Mouse (Mus musculus): ENCODE results near the gene Rps16. TPM values are rescaled to one million over a fixed set of nuclear protein-coding genes. Genes with fewer than 3 reads are reported as not detected.

Gene Rps16
- total RNA-seq, 1 experiment, result 1,678 TPM

GRCm38 (mm10) chr7:28354596-28354995, 4.1 kb downstream of the Rps16 start:
- no peak overlapping the region for H3K9ac ChIP-seq (ENCODE audit: insufficient read depth, low read depth, low read length, poor library complexity, severe bottlenecking)
- DNase-seq (ENCODE audit: low read depth, low spot score), result no peak

DNA sequence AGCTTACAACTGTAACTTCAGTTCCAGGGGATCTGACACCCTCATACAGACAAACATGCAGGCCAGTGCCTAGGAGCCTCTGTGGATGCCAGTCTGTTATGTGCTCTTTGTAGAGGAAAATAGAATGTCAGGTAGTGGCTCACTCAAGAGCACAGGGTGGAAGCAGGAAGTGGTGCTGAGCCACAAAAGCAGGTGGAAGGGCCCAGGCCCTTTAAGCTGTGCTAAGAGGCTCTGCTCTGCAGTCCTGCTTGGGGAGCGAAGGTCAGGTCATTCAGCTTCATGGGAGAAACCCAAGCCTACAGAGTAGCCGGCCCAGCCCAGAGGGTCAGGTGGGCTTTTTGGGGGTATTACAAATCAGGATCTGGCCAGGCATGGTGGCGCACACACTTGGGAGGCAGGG, 4.8 kb downstream of the Rps16 start:
- H3K9me3 ChIP-seq (ENCODE audit: control insufficient read depth, insufficient read depth, low read depth, low read length), result no peaks in the 10 kb centered on the region
- TF ChIP-seq CHD2 (IDR thresholded peaks at IDR 0.05; ENCODE audit: low read depth, low read length) (no peak), HCFC1 (IDR thresholded peaks at IDR 0.05; ENCODE audit: borderline replicate concordance, insufficient read depth, low read length) (no peak), MAFK (IDR thresholded peaks at IDR 0.05; ENCODE audit: insufficient read depth, low read depth, low read length) (no peak), ZC3H11A (IDR thresholded peaks at IDR 0.05; ENCODE audit: borderline replicate concordance, low read depth, low read length) (no peak), ZNF384 (IDR thresholded peaks at IDR 0.05; ENCODE audit: low read depth, low read length) (no peak)
- no peak overlapping the region for H3K4me3 ChIP-seq (ENCODE audit: insufficient read depth in 1 of 2, low read depth in 1 of 2, low read length in 2 of 2, poor library complexity in 1 of 2, severe bottlenecking in 1 of 2)
- in situ Hi-C loops (cut with MboI; ENCODE audit: low sequenced_read_pairs in 2 of 2, unreplicated experiment in 2 of 2), result no loop called here
- no peak for DNase-seq (ENCODE audit: low read depth, low spot score)
- H3K27ac ChIP-seq (ENCODE audit: insufficient read depth, low read depth, low read length, poor library complexity, severe bottlenecking), result no peak overlapping the region
- H3K36me3 ChIP-seq (ENCODE audit: control insufficient read depth, insufficient read depth, low read length, poor library complexity, severe bottlenecking), result peaks cover 40% of the 10 kb centered on the region
- H3K4me1 ChIP-seq (ENCODE audit: control insufficient read depth in 2 of 2, insufficient read depth in 2 of 2, low read length in 2 of 2, poor library complexity in 1 of 2), result peaks cover 2 to 4% of the 10 kb centered on the region in 2 experiments; a peak in 2 of 4 replicates
- no peak overlapping the region for H3K9ac ChIP-seq (ENCODE audit: insufficient read depth, low read depth, low read length, poor library complexity, severe bottlenecking)

More at GRCm38 (mm10) chr7:28354596-28354995, 4.1 kb downstream of the Rps16 start:
- H3K4me3 ChIP-seq (ENCODE audit: insufficient read depth in 1 of 2, low read depth in 1 of 2, low read length in 2 of 2, poor library complexity in 1 of 2, severe bottlenecking in 1 of 2), result no peak overlapping the region
- H3K4me1 ChIP-seq (ENCODE audit: control insufficient read depth in 2 of 2, insufficient read depth in 2 of 2, low read length in 2 of 2, poor library complexity in 1 of 2), result peaks cover 4 to 5% of the 10 kb centered on the region in 2 experiments; a peak in 2 of 4 replicates
- TF ChIP-seq ZNF384 (IDR thresholded peaks at IDR 0.05; ENCODE audit: low read depth, low read length), result no peak
- TF ChIP-seq CHD2 (IDR thresholded peaks at IDR 0.05; ENCODE audit: low read depth, low read length), result 0 out of 2 replicates have a peak, but pooled peaks have one; percentile 5
- in situ Hi-C loops (cut with MboI; ENCODE audit: low sequenced_read_pairs in 2 of 2, unreplicated experiment in 2 of 2), result no loop called here
- H3K36me3 ChIP-seq (ENCODE audit: control insufficient read depth, insufficient read depth, low read length, poor library complexity, severe bottlenecking), result peaks cover 35% of the 10 kb centered on the region
- no peak overlapping the region for H3K27ac ChIP-seq (ENCODE audit: insufficient read depth, low read depth, low read length, poor library complexity, severe bottlenecking)
- H3K9me3 ChIP-seq (ENCODE audit: control insufficient read depth, insufficient read depth, low read depth, low read length), result no peaks in the 10 kb centered on the region

- Histone ChIP-seq H3K4me3 (ENCODE audit: insufficient read depth in 1 of 2, low read depth in 1 of 2, low read length in 2 of 2, poor library complexity in 1 of 2, severe bottlenecking in 1 of 2) (no peak overlapping the region), H3K9ac (ENCODE audit: insufficient read depth, low read depth, low read length, poor library complexity, severe bottlenecking) (no peak overlapping the region), H3K27ac (ENCODE audit: insufficient read depth, low read depth, low read length, poor library complexity, severe bottlenecking) (no peak overlapping the region), H3K9me3 (ENCODE audit: control insufficient read depth, insufficient read depth, low read depth, low read length) (no peaks in the 10 kb centered on the region), H3K36me3 (ENCODE audit: control insufficient read depth, insufficient read depth, low read length, poor library complexity, severe bottlenecking) (peaks cover 37% of the 10 kb centered on the region), H3K4me1 (ENCODE audit: control insufficient read depth in 2 of 2, insufficient read depth in 2 of 2, low read length in 2 of 2, poor library complexity in 1 of 2) (peaks cover 2 to 8% of the 10 kb centered on the region in 2 experiments; a peak in 3 of 4 replicates)
- in situ Hi-C loops (cut with MboI; ENCODE audit: low sequenced_read_pairs in 2 of 2, unreplicated experiment in 2 of 2), result no loop called here
- DNase-seq (ENCODE audit: low read depth, low spot score), result no peak
- no peak for TF ChIP-seq HCFC1 (IDR thresholded peaks at IDR 0.05; ENCODE audit: borderline replicate concordance, insufficient read depth, low read length)
- no peak for TF ChIP-seq MAFK (IDR thresholded peaks at IDR 0.05; ENCODE audit: insufficient read depth, low read depth, low read length)
- no peak for TF ChIP-seq ZC3H11A (IDR thresholded peaks at IDR 0.05; ENCODE audit: borderline replicate concordance, low read depth, low read length)
- TF ChIP-seq ZNF384 (IDR thresholded peaks at IDR 0.05; ENCODE audit: low read depth, low read length), result no peak
- TF ChIP-seq CHD2 (IDR thresholded peaks at IDR 0.05; ENCODE audit: low read depth, low read length), result no peak
Observed at GRCm38 (mm10) chr7:28356981-28357380, 6.5 kb downstream of the Rps16 start.

GRCm38 (mm10) chr7:28357984-28358383, 7.5 kb downstream of the Rps16 start:
- DNase-seq (ENCODE audit: low read depth, low spot score), result no peak
- H3K9ac ChIP-seq (ENCODE audit: insufficient read depth, low read depth, low read length, poor library complexity, severe bottlenecking), result no peak overlapping the region
- H3K36me3 ChIP-seq (ENCODE audit: control insufficient read depth, insufficient read depth, low read length, poor library complexity, severe bottlenecking), result peaks cover 32% of the 10 kb centered on the region
- peaks cover 1 to 16% of the 10 kb centered on the region in 2 experiments; a peak in 3 of 4 replicates for H3K4me1 ChIP-seq (ENCODE audit: control insufficient read depth in 2 of 2, insufficient read depth in 2 of 2, low read length in 2 of 2, poor library complexity in 1 of 2)
- in situ Hi-C loops (cut with MboI; ENCODE audit: low sequenced_read_pairs in 2 of 2, unreplicated experiment in 2 of 2), result no loop called here
- H3K4me3 ChIP-seq (ENCODE audit: insufficient read depth in 1 of 2, low read depth in 1 of 2, low read length in 2 of 2, poor library complexity in 1 of 2, severe bottlenecking in 1 of 2), result no peak overlapping the region
- H3K9me3 ChIP-seq (ENCODE audit: control insufficient read depth, insufficient read depth, low read depth, low read length), result no peaks in the 10 kb centered on the region
- no peak overlapping the region for H3K27ac ChIP-seq (ENCODE audit: insufficient read depth, low read depth, low read length, poor library complexity, severe bottlenecking)
- no peak for TF ChIP-seq CHD2 (IDR thresholded peaks at IDR 0.05; ENCODE audit: low read depth, low read length)
- no peak for TF ChIP-seq MAFK (IDR thresholded peaks at IDR 0.05; ENCODE audit: insufficient read depth, low read depth, low read length)
- TF ChIP-seq HCFC1 (IDR thresholded peaks at IDR 0.05; ENCODE audit: borderline replicate concordance, insufficient read depth, low read length), result no peak
- no peak for TF ChIP-seq ZNF384 (IDR thresholded peaks at IDR 0.05; ENCODE audit: low read depth, low read length)
- TF ChIP-seq ZC3H11A (IDR thresholded peaks at IDR 0.05; ENCODE audit: borderline replicate concordance, low read depth, low read length), result no peak

DNA sequence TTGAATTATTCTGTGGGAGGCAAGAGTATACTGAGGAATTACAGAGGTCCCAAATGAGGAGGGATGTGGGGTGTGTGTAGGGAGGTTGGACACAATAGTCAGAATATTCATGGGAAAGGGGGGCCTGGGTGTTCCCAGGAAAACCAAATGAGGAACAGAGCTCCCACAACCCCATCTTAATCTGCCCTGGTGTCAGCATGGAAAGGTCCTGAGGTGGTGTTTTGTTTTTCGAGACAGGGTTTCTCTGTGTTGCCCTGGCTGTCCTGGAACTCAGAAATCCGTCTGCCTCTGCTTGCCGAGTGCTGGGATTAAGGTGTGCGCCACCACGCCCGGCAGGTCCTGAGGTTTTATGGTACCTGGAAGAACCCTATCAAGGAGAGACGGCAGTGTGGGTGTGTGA, 8.0 kb downstream of the Rps16 start:
- no peak for DNase-seq (ENCODE audit: low read depth, low spot score)
- peaks cover 27% of the 10 kb centered on the region for H3K36me3 ChIP-seq (ENCODE audit: control insufficient read depth, insufficient read depth, low read length, poor library complexity, severe bottlenecking)
- H3K27ac ChIP-seq (ENCODE audit: insufficient read depth, low read depth, low read length, poor library complexity, severe bottlenecking), result no peak overlapping the region; the same call in 1 of the 2 replicates
- H3K9ac ChIP-seq (ENCODE audit: insufficient read depth, low read depth, low read length, poor library complexity, severe bottlenecking), result no peak overlapping the region
- no peak for TF ChIP-seq MAFK (IDR thresholded peaks at IDR 0.05; ENCODE audit: insufficient read depth, low read depth, low read length)
- TF ChIP-seq ZNF384 (IDR thresholded peaks at IDR 0.05; ENCODE audit: low read depth, low read length), result no peak
- no peak for TF ChIP-seq ZC3H11A (IDR thresholded peaks at IDR 0.05; ENCODE audit: borderline replicate concordance, low read depth, low read length)
- TF ChIP-seq CHD2 (IDR thresholded peaks at IDR 0.05; ENCODE audit: low read depth, low read length), result no peak
- no peak for TF ChIP-seq HCFC1 (IDR thresholded peaks at IDR 0.05; ENCODE audit: borderline replicate concordance, insufficient read depth, low read length)
- peaks cover 0 to 16% of the 10 kb centered on the region in 2 experiments; a peak in 2 of 4 replicates for H3K4me1 ChIP-seq (ENCODE audit: control insufficient read depth in 2 of 2, insufficient read depth in 2 of 2, low read length in 2 of 2, poor library complexity in 1 of 2)
- in situ Hi-C loops (cut with MboI; ENCODE audit: low sequenced_read_pairs in 2 of 2, unreplicated experiment in 2 of 2), result no loop called here
- H3K4me3 ChIP-seq (ENCODE audit: insufficient read depth in 1 of 2, low read depth in 1 of 2, low read length in 2 of 2, poor library complexity in 1 of 2, severe bottlenecking in 1 of 2), result no peak overlapping the region
- no peaks in the 10 kb centered on the region for H3K9me3 ChIP-seq (ENCODE audit: control insufficient read depth, insufficient read depth, low read depth, low read length)
